Mouse (Mus musculus) c-Kit-positive CD71-negative TER-119-negative erythroid progenitor cells, embryonic 14.5 days (primary cell): ENCODE data around the gene Lpp.

ENCODE experiments used
- DNase-seq: peaks from one replicate; pipeline ENCODE4 v3.0.0-alpha.2; 2013; ENCODE audit warnings: low read depth

The Lpp gene

GRCm38 (mm10) chr16:24806093-24806492 lies 412.8 kb downstream of the Lpp start:
- DNase-seq = no peak

GRCm38 (mm10) chr16:24807565-24807964 lies 414.3 kb downstream of the Lpp start:
- DNase-seq = no peak

GRCm38 (mm10) chr16:24809811-24810210 lies 416.5 kb downstream of the Lpp start:
- no peak for DNase-seq

GRCm38 (mm10) chr16:24816621-24817020 lies 423.3 kb downstream of the Lpp start:
- DNase-seq = no peak

- no peak for DNase-seq
Observed at GRCm38 (mm10) chr16:24817381-24817780, 424.1 kb downstream of the Lpp start.

- no peak for DNase-seq
Observed at GRCm38 (mm10) chr16:24819127-24819526, 425.8 kb downstream of the Lpp start.

GRCm38 (mm10) chr16:24822182-24822875 lies 429.0 kb downstream of the Lpp start:
- DNase-seq = no peak

GRCm38 (mm10) chr16:24822918-24823317 lies 429.6 kb downstream of the Lpp start:
- no peak for DNase-seq

- DNase-seq = peak; percentile 10
Observed at GRCm38 (mm10) chr16:24826390-24826789, 433.1 kb downstream of the Lpp start.

- no peak for DNase-seq
Observed at GRCm38 (mm10) chr16:24828207-24828803, 435.0 kb downstream of the Lpp start.

GRCm38 (mm10) chr16:24829860-24830259 lies 436.6 kb downstream of the Lpp start:
- DNase-seq = no peak

- no peak for DNase-seq
Observed at GRCm38 (mm10) chr16:24830939-24831338, 437.6 kb downstream of the Lpp start.

GRCm38 (mm10) chr16:24833221-24833620 lies 439.9 kb downstream of the Lpp start:
- no peak for DNase-seq

- no peak for DNase-seq
Observed at GRCm38 (mm10) chr16:24834536-24834935, 441.2 kb downstream of the Lpp start.

- no peak for DNase-seq
Observed at GRCm38 (mm10) chr16:24836550-24836949, 443.2 kb downstream of the Lpp start.

GRCm38 (mm10) chr16:24839018-24839417 lies 445.7 kb downstream of the Lpp start:
- no peak for DNase-seq

- no peak for DNase-seq
Observed at GRCm38 (mm10) chr16:24840073-24840472, 446.8 kb downstream of the Lpp start.

GRCm38 (mm10) chr16:24846141-24846540 lies 452.8 kb downstream of the Lpp start:
- no peak for DNase-seq

- DNase-seq = peak; percentile 8
Observed at GRCm38 (mm10) chr16:24859509-24860140, 466.3 kb downstream of the Lpp start.

GRCm38 (mm10) chr16:24860445-24860844 lies 467.1 kb downstream of the Lpp start:
- no peak for DNase-seq

- DNase-seq = no peak
Observed at GRCm38 (mm10) chr16:24861374-24861773, 468.1 kb downstream of the Lpp start.

GRCm38 (mm10) chr16:24874235-24874634 lies 480.9 kb downstream of the Lpp start:
- peak; percentile 8 for DNase-seq

GRCm38 (mm10) chr16:24875661-24876060 lies 482.4 kb downstream of the Lpp start:
- DNase-seq = no peak
